Mouse (Mus musculus): ENCODE measurements around the gene Cpsf6.
"Not testable (repeated sequence)": the region's sequence is repeated elsewhere in the genome, so short reads cannot be mapped to it uniquely, and the experiment has no call there.

Cpsf6 gene

DNA sequence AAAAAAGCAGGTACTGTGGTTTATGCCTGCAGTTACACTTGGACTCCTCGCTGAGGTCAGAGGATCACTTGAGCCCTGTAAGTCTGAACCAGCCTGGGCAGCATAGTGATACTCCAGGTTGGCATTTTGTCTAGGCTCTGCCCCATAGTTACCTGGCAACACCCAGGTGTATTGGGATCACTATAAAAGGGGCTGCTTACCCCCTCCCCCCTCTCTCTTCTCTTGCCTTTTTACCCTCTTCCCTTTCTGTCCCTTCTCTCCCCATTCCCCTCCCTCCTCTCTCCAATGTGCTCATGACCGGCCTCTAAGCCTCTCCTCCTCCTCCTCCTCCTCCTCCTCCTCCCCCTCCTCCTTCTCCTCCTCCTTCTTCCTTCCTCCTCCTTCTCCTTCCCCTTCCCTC lies 19.4 kb upstream of the Cpsf6 start:
- DNase-seq: no peak

- peak; percentile 33 to 39 for DNase-seq
Observed at GRCm38 (mm10) chr10:117398044-117398780, 18.4 kb upstream of the Cpsf6 start.

DNA sequence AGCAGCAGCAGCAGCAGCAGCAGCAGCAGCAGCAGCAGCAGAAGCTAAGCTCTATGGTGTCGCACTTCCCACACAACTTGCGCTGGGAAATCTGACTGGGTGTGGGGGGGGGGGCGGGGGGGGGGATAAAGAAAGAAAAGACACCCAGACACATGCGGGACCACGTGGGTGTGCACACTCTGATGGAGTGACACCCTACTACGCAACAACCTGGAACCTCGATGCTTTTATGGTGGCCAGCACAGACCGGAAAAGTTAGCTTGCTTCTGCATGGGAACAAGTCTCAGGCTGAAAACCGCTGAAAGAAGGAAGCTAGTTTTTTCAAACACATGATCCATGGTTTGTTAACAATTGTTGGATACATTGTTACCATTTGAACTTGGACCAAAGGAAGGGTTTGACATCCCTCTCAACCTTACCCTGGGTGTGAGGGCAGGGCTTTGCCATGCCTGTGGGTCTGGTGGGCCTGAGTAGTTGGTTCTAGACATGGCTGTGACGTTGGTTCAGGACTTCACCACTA lies 17.4 kb upstream of the Cpsf6 start:
- DNase-seq: no peak

GRCm38 (mm10) chr10:117396386-117397048 lies 16.7 kb upstream of the Cpsf6 start:
- DNase-seq: no peak

DNA sequence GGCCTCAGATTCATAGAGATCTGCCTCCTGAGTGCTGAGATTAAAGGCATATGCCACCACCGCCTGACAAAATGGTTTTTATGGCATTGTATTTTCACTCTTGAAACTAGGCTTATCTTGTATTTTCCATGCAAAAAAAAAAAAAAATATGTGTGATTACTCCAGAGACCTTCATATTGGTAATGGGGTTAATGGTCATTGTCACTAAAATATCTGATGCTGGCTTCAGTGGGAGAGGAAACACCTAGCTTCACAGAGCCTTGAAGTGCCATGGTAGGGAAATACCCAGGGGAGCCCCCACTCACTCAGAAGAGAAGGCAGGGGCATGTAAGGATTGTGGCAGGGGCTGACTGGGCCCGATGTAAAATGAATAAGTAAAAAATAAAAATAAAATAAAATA lies 16.0 kb upstream of the Cpsf6 start:
- DNase-seq: no peak

- DNase-seq: no peak
Observed at GRCm38 (mm10) chr10:117394738-117395550, 15.1 kb upstream of the Cpsf6 start.

DNA sequence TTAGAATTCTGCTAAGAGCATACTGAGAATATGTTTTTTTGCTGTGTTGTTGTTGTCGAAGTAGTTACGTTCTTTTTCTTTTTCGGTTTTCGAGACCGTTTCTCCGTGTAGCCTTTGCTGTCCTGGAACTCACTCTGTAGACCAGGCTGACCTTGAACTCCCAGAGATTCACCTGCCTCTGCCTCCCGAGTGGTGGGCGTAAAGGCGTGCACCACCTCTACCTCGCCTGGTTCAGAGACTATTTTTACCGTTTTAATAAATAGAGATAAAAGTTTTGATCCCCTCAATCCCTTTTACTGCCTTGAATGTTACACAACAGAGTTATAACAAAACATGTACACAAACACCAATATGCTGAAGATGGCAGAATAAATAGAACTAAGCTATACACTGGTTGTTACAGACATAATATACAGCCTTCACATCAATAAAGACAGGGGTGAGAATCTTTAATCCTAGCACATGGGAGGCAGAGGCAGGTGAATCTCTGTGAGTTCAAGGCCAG lies 14.1 kb upstream of the Cpsf6 start:
- DNase-seq: no peak

DNA sequence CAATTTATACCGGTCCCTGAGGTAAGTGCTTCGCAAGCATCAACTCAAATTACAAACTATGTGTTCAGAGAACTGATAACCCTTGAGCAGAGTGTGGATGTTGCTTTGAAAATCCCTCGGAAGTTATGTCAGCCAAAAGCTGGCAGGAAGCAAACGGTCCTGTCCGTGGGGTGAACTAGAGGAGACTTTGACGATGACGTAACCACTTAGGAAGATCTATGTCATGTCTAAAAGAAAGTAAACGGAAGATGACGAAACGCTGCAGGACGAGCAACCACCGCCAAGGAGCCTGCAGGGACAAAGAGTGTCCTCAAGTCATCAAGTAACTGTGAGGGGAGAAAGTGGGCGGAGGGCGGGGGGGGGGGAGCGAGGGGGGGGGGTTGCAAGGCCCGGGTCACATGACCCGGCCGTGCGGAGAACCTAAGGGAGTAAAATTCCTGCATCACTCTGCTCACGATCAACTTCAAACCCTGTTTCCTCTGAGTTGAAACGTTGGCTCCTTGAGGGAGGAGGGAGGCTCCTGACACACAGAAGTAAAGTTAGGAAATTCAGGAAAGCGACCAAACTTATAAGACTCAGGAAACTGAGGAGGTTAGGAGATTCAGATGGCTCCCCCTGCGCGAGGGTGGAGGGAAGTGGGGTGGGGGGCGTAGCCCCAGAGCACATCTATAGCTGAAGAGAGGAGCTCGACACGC lies 13.5 kb upstream of the Cpsf6 start:
- peak; percentile 62 to 63 for DNase-seq

DNA sequence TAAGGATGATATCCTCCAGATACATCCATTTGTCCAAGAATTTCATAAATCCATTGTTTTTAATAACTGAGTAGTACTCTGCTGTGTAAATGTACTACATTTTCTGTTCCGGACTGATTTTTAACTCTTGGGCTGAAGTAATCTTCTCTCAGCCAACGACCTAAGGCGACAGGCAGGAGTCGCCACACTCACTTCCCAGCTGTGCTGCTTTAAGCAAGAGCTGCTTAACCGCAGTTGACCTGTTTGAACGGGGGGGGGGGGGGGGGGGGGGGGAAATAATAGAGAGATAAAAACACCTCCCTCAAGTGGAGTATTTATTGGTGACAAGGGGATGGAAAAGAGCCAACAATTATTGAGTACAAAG lies 13.0 kb upstream of the Cpsf6 start:
- no peak for DNase-seq

DNA sequence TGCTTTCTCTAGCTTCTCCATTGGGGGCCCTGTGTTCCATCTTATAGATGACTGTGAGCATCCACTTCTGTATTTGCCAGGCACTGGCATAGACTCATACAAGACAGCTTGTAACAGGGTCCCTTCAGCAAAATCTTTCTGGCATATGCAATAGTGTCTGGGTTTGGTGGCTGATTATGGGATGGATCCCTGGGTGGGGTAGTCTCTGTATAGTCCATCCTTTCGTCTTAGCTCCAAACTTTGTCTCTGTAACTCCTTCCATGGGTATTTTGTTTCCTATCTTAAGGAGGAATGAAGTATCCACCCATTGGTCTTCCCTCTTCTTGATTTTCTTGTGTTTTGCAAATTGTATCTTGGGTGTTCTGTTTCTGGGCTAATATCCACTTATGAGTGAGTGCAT lies 12.6 kb upstream of the Cpsf6 start:
- not testable (repeated sequence) for DNase-seq

DNA sequence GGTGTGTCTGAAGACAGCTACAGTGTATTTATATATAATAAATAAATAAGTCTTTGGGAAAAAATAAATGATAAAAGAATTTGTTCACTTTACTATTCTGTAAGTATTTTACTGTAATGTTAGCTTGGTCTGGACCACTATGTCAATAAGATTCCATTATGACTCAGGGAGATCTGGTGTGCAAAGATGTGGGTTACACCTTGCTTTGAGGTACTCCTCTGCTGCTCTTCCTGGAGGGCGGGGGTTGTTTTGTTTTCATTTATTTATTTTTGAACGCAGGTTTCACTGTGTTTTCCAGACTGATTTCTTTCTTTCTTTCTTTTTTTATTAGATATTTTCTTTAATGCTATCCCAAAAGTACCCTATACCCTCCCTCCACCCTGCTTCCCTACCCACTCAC lies 12.0 kb upstream of the Cpsf6 start:
- DNase-seq: no peak

DNA sequence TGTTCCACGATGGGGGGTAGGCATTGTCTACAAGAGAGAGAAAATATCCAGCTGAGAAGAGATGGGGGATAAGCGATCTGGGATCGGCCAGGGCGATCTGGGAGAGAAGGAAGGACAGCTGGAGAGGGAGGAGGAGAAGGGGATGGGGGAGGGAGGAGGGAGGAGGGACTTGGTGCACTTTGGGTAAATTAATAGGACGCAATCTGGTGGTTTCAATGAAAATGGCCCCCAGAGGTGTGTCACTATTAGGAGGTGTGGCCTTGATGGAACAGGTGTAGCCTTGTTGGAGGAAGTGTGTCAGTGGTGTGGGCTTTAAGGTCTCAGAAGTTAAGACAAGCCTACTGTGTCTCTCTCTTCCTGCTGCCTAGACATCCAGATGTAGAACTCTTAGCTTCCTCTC lies 11.2 kb upstream of the Cpsf6 start:
- DNase-seq: no peak

- no peak for DNase-seq
Observed at GRCm38 (mm10) chr10:117389904-117390875, 10.4 kb upstream of the Cpsf6 start.

DNA sequence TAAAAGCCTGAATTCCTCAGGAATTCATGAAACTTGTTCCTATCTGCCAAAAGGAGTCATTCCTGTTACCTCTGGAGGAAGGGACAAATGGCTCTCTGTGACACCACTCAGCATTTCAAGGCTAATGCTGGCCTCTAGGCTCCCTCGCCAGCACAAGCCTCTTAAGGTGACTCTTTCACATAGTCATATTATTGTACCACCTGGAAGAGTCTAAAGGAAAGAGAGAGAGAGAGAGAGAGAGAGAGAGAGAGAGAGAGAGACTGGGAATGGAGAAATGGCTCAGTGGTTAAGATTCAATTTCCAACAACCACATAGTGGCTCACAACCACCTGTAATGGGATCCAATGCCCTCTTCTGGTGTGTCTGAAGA lies 9.5 kb upstream of the Cpsf6 start:
- DNase-seq: no peak

- no peak for DNase-seq
Observed at GRCm38 (mm10) chr10:117388637-117389370, 9.0 kb upstream of the Cpsf6 start.

- DNase-seq: not testable (repeated sequence)
Observed at GRCm38 (mm10) chr10:117387961-117388636, 8.3 kb upstream of the Cpsf6 start.

DNA sequence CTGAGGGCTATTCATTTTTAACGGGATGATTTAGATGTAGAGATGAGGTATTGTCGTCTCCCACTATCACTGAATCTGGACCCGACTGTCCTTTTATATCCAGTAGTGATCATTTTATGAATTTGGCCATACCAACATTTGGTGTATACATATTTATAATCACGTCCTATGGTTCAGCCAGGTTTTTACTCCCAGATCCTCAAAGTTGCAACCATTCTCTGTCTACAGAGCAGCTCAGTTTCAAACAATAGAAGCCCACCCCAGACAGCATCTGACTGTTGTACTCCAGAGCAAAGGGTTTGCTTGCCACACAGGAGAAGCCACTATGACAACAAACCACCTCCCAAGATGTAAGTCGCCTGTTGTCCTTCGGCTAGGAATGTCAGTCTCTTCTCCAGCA lies 7.2 kb upstream of the Cpsf6 start:
- no peak for DNase-seq

- DNase-seq: no peak
Observed at GRCm38 (mm10) chr10:117386261-117386660, 6.4 kb upstream of the Cpsf6 start.

DNA sequence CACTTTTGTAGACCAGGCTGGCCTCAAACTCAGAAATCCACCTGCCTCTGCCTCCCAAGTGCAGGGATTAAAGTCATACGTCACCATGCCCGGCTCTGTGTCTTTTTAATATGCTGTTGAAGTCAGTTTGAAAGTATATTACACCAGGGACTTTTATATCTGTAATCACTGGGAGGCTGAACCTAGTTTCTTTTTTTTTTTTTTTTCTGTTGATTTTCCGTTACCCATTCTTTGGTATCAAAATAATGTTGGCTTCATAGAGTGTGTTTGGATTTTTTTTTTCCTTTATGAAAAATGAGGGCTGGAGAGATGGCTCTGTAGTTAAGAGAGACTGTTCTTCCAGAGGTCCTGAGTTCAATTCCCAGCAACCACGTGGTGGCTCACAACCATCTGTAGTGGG lies 5.6 kb upstream of the Cpsf6 start:
- DNase-seq: no peak

GRCm38 (mm10) chr10:117385086-117385430 lies 5.2 kb upstream of the Cpsf6 start:
- no peak for DNase-seq

All from lung, postnatal 4 days (tissue).